24 mouse cellular contexts compared by ENCODE assay signal in the genomic region with DNA sequence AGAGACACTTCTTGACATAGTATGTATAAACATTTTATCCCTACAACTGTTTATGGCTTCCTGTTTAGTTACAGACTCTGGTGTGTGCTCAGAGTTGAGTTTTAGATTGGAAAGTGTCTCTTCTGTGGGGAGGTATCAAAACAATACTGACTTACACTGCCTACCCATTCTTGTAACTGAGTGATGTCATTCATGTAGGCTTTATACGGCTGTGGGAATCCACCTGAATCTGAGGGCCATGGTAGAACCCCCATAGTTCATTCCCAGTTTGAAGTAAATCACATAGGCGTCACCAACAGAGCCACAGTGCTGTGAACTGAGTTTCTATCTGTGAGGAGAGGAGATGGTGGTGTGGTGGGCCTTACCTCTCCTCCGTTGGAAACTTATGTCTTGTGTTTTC.
"Had no signal": no experiment of that assay in that cellular context is flagged by ENCODE, and none has a peak within 500 bp of the region (broad histone marks: within the 10 kb centered on the region; RNA-seq: fewer than 3 reads in every experiment).

No protein-coding gene starts in this region.

- ATAC-seq: liver, postnatal 0 days; lung, postnatal 0 days had no signal

- H3K27me3 ChIP-seq: kidney, embryonic 15.5 days; limb, embryonic 12.5 days; limb, embryonic 15.5 days; megakaryocyte, embryonic 14.5 days; neural tube, embryonic 12.5 days; neural tube, embryonic 15.5 days had no signal

- DNase-seq: kidney, adult 2 months; kidney, postnatal 10 days; kidney, postnatal 36 days; layer of hippocampus, postnatal 36 days; left cerebral cortex, postnatal 4 days; liver, postnatal 0 days; lung, embryonic 14.5 days; lung, postnatal 36 days; midbrain, embryonic 14.5 days; right cerebral cortex, adult 18-20 months; right cerebral cortex, postnatal 14 days; right cerebral cortex, postnatal 4 days; thymus, postnatal 25 days had no signal

- H3K27ac ChIP-seq: kidney, embryonic 15.5 days; limb, embryonic 12.5 days; limb, embryonic 15.5 days; liver, embryonic 14.5 days; neural tube, embryonic 12.5 days; neural tube, embryonic 15.5 days; stomach, postnatal 0 days had no signal

- H3K4me3 ChIP-seq: kidney, embryonic 15.5 days; limb, embryonic 12.5 days; limb, embryonic 15.5 days; megakaryocyte, embryonic 14.5 days; neural tube, embryonic 12.5 days; neural tube, embryonic 15.5 days had no signal

- H3K4me2 ChIP-seq: kidney, embryonic 15.5 days; limb, embryonic 12.5 days; limb, embryonic 15.5 days; liver, embryonic 11.5 days; lung, embryonic 14.5 days; midbrain, embryonic 11.5 days; neural tube, embryonic 12.5 days; neural tube, embryonic 15.5 days had no signal

- H3K4me1 ChIP-seq: neural tube, embryonic 12.5 days; neural tube, embryonic 15.5 days had no signal

- H3K9ac ChIP-seq: kidney, embryonic 15.5 days; limb, embryonic 12.5 days; limb, embryonic 15.5 days; liver, embryonic 14.5 days; liver, postnatal 0 days; lung, embryonic 14.5 days; neural tube, embryonic 12.5 days; neural tube, embryonic 15.5 days had no signal

- H3K9me3 ChIP-seq: kidney, embryonic 15.5 days; limb, embryonic 12.5 days; limb, embryonic 15.5 days; megakaryocyte, embryonic 14.5 days; neural tube, embryonic 12.5 days; neural tube, embryonic 15.5 days had no signal
